Mouse (Mus musculus): ENCODE measurements around the gene Srebf1.

GRCm38 (mm10) chr11:60216671-60217070 lies 5.7 kb downstream of the Srebf1 start:
- TF ChIP-seq CTCF (IDR thresholded peaks at IDR 0.05; ENCODE audit: control insufficient read depth, insufficient read depth, low read length) (no peak), POLR2A (IDR thresholded peaks at IDR 0.05; ENCODE audit: borderline replicate concordance, control insufficient read depth, low read depth, low read length) (no peak)

Measured in bone marrow, adult 2 months (tissue).